Mouse (Mus musculus) kidney, postnatal 10 days (tissue): Measurements from ENCODE around the gene Spns2.

ENCODE experiments used
- DNase-seq: peaks from one replicate; pipeline ENCODE4 v3.0.0; 2021; ENCODE audit warnings: mixed read lengths

Spns2 gene

GRCm38 (mm10) chr11:72489881-72490301 lies at the start of gene Spns2:
TSS of gene Spns2 (minus strand) at chr11:72489904.
- DNase-seq, result peak; percentile 97

GRCm38 (mm10) chr11:72538811-72539210 lies 49.1 kb upstream of the Spns2 start:
- no peak for DNase-seq

GRCm38 (mm10) chr11:72538037-72538755 lies 48.5 kb upstream of the Spns2 start:
- DNase-seq, result peak; percentile 67

- DNase-seq, result no peak
These were observed 47.8 kb upstream of the Spns2 start for GRCm38 (mm10) chr11:72537503-72537902.

- DNase-seq, result peak; percentile 33
These were observed 45.8 kb upstream of the Spns2 start for GRCm38 (mm10) chr11:72535519-72535918.

GRCm38 (mm10) chr11:72532890-72533289 lies 43.2 kb upstream of the Spns2 start:
- no peak for DNase-seq

- DNase-seq, result peak; percentile 36
These were observed 41.9 kb upstream of the Spns2 start for GRCm38 (mm10) chr11:72531632-72532031.

- DNase-seq, result no peak
These were observed 41.4 kb upstream of the Spns2 start for GRCm38 (mm10) chr11:72531144-72531543.

GRCm38 (mm10) chr11:72526190-72526589 lies 36.5 kb upstream of the Spns2 start:
- no peak for DNase-seq

GRCm38 (mm10) chr11:72523711-72524110 lies 34.0 kb upstream of the Spns2 start:
- no peak for DNase-seq

- DNase-seq, result peak; percentile 75
These were observed 32.9 kb upstream of the Spns2 start for GRCm38 (mm10) chr11:72522616-72523041.

- DNase-seq, result no peak
These were observed 32.2 kb upstream of the Spns2 start for GRCm38 (mm10) chr11:72521598-72522541.

GRCm38 (mm10) chr11:72519895-72520294 lies 30.2 kb upstream of the Spns2 start:
- no peak for DNase-seq

- no peak for DNase-seq
These were observed 29.5 kb upstream of the Spns2 start for GRCm38 (mm10) chr11:72519189-72519588.

- DNase-seq, result no peak
These were observed 28.7 kb upstream of the Spns2 start for GRCm38 (mm10) chr11:72518449-72518848.

- DNase-seq, result no peak
These were observed 25.3 kb upstream of the Spns2 start for GRCm38 (mm10) chr11:72514967-72515366.

GRCm38 (mm10) chr11:72508651-72509050 lies 18.9 kb upstream of the Spns2 start:
- no peak for DNase-seq

GRCm38 (mm10) chr11:72507651-72508050 lies 17.9 kb upstream of the Spns2 start:
- no peak for DNase-seq

- peak; percentile 49 for DNase-seq
These were observed 14.5 kb upstream of the Spns2 start for GRCm38 (mm10) chr11:72504016-72504797.

- DNase-seq, result peak; percentile 82
These were observed 13.8 kb upstream of the Spns2 start for GRCm38 (mm10) chr11:72503501-72503921.

- no peak for DNase-seq
These were observed 12.5 kb upstream of the Spns2 start for GRCm38 (mm10) chr11:72502236-72502635.

GRCm38 (mm10) chr11:72501426-72502002 lies 11.8 kb upstream of the Spns2 start:
- no peak for DNase-seq
